Mouse (Mus musculus) WW6 (cell line): ENCODE results near the gene Lmo7.

Experiments used
- DNase-seq: peaks from one replicate; pipeline ENCODE4 v3.0.0-alpha.2; 2013; ENCODE audit warnings: low read depth, low spot score

Gene Lmo7

DNA sequence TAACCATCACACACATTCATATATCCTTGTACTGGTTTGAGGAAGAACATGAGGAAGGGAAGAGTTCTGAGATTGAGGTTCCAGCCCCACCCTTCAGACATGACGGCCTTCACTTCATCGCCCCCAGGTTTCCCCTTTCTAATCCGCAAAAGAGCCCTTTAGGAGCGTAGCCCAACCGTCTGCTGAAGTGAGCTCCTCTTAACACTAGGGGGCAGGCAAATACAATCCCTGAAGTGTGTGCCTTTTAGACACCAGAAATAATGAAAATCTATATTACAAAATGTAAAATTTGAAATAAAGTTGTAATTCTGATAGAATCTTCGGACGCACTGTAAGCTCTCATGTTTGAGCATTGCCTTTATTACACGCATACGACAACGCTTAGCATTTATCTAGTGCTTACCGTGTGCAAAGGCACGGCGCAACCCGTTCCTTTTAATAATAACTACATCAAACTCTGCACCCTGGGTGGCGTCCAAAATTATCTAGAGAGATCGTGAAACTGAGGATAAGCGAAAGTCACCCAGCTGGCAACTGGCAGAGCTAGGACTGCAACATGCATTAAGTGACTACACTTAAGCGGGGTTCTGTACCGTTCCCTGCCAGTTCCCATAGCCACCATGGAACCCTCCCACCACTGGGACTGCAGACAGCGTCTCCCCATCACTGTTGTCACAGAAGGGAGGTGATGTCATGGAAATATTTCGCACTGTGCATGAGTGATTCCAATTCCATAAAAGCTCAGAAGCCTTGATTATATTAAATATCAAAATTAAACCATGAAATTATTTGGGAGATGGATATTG, 217.2 kb downstream of the Lmo7 start:
- no peak for DNase-seq

DNA sequence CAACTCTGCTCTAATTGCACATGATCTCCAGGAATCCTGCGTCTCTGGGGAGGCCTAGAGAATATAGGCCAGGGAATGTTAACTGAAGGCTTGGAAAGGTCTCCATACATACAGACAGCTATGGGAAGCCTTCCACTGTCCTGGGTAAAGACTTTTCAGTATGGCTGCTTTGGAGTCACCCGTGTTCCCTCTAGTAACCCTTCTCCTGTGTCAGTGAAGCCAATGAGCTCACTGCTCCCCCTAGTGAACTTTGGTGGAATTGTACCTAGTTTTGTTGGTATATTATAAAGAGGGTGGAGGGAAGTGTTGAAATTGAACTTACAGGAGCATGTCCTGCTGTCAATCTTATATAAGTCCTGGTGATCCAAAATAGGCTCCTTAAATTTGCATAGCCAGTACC, 219.4 kb downstream of the Lmo7 start:
- DNase-seq: peak; percentile 45

DNA sequence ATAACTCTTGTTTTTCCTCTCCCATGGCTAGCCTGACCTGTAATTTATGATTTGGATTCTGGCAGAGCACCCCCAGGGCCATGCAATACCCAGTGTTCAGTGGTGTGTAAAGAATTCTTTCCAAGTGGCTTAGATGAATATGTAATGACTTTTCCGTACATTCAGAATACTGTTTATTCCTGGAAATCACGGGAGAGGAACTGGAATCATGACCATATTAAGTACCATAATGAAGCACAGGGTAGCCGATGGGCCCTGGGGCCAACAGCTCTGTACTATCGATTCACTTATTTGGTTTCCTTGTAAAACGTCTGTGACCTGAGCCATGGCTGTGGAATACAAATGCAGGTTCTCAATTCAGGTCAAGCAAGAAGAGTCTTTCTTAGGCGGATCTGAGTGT, 221.3 kb downstream of the Lmo7 start:
- DNase-seq: no peak

DNA sequence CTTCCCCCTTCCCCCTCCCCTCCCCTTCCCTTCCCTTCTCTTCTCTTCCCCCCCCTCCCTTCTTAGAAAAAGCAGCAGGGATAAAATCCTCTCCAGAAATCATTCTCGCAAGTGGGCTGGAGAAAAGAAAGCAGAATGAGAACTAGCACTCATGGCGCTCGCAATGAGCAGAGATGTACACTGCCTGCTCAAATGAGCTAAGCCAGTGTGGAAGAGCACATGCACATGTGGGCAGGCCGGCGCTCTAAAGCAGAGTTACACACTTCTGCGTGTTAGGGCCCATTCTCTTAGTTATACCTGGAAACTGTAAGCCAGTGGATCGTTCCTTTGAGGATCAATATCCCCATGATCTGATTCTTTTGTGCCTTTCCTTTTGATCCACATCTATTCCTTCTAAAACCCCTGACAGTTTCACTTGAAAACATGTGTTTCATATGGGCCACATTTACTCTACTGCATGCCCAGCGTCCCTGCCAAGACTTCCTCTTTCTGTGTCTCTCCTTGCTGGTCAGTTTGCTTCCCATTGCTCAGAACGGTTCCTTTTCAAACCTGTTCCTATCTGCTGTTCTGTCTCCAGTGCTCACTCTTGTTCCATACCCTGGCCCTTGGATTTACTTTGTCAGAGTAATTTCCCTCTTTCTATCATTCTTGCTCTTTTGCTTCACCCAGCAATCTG, 224.2 kb downstream of the Lmo7 start:
- no peak for DNase-seq

DNA sequence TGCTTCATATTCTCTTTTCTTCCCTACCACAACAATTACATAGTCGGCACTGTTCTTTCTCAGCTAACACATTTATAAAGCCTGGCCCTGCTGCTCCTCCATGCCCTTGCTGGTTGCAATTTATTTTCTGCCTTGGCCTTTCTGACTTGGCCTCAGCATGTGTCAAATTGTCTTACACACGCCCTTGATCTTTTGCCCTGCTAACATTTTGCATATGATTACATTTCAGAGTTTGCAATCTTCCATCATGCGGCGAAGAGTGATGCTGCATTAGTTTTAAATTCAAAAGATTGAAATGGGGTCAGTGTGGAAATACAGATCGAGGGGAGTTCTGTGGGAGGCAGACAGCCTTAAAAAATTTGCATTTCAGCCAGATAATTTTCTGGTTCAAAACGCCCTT, 234.6 kb downstream of the Lmo7 start:
- DNase-seq: no peak

DNA sequence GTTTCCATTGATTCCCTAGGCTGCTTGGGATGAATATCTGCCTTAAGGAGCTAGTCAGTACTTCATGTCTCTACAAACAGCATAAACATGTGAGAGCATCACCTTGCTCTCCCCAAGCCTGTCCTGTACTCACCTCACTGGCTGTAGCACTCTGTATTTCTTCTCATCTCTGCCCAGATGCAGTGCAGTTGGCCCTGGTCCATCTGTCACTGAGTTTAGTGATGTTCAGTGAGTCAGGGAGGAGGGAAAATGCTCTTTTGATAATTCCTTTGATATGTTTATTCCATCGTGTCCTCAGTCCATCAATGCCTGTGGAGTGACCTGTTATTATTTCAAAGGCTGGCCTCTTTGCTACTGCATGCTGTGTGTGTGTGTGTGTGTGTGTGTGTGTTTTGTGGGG, 235.2 kb downstream of the Lmo7 start:
- no peak for DNase-seq

DNA sequence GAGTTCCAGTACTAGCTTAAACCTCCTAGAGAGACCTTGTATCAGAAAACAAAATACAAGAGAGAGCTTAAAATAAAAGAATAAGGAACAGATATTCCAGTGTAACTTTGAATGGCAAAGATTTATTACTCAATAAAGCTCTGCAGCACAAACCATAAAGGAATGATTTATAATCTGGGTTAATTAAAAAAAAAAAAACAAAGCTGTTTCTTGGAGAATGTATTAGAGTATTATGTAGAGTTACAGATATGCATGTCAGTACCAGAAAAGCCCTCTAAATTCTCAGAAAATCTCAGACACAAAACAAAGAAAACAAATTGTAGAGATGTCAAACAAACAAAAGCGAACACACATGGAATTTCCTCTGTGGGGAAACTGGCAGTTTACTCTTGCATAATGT, 243.0 kb downstream of the Lmo7 start:
- DNase-seq: no peak

DNA sequence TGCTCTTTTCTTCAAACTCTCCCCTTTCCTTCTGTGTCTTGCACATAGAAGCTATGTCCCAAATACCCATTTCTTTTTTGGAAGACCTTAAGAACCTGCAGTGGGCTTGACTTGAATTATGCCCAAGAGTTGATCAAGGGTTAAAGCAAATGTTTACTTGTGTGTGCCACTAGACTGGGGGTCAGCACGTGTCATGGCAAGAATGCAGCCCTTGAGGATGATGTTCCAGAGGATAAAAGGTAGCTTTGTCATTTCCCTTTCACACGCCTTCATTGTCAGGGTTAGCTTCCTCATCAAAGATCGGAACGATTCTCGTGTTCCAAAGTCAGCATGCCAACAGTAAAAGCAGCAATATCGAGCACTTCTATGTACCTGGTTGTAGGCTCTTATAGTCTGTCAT, 243.4 kb downstream of the Lmo7 start:
- DNase-seq: no peak

DNA sequence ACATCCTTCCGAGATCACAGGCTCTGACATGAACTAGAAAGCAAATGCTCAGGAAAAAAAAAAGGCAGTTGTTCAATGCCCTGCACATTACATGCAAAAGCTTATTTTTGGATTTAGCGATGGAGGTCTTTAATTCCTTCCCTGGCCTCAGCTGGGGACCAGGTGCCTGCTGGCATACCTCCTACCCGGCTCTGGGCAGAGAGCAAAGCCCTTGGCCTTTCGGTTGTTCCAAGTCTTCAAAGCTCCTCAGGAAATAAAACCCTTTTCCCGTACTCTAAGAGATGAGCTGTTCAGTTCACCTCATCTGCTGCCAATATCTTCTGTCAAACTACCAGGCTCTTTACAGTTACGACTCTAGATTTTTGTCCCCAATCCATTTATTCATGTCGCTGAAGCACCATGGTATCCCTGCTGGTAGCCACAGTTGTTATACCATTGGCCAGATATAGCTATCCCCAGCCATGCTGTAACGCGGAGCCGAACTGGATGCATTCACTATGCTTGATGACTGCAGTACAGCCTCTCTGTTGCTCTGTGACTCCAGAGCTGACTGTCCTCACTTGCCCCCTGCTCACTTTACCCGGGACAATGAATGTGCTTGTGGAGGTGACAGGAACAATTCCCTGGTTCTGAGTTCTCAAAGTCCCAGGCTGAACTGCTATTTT, 246.4 kb downstream of the Lmo7 start:
- DNase-seq: no peak
